Mouse (Mus musculus): Measurements from ENCODE around the gene Mab21l3. TPM values are rescaled to one million over a fixed set of nuclear protein-coding genes. Genes with fewer than 3 reads are reported as not detected.

Mab21l3 gene
- polyA plus RNA-seq, 1 experiment from 2014 or later, result 1.00 TPM

- 18% methylated on average over 13 of the region's 13 CpGs for WGBS
- DNase-seq (ENCODE audit: low spot score) (no peak), ATAC-seq (replicated peaks; ENCODE audit: insufficient number of reproducible peaks, low FRiP score, low TSS enrichment, low read depth) (no peak)
- H3K27me3 ChIP-seq (ENCODE audit: control insufficient read depth, insufficient read depth, low read length), result no peaks in the 10 kb centered on the region
- H3K4me2 ChIP-seq (ENCODE audit: low read depth, low read length), result no peak overlapping the region
- no peak overlapping the region for H3K27ac ChIP-seq (replicated peaks; ENCODE audit: low read depth, low read length)
- no peak overlapping the region for H3K9ac ChIP-seq (replicated peaks; ENCODE audit: low read length)
- H3K9me3 ChIP-seq (replicated peaks; ENCODE audit: control insufficient read depth, low read length), result no peaks in the 10 kb centered on the region
- H3K4me3 ChIP-seq (ENCODE audit: low read depth, low read length), result no peak overlapping the region
- H3K4me1 ChIP-seq (ENCODE audit: control insufficient read depth, insufficient read depth, low read length), result no peaks in the 10 kb centered on the region; the same call in 1 of the 2 replicates
- no peaks in the 10 kb centered on the region for H3K36me3 ChIP-seq (replicated peaks; ENCODE audit: control insufficient read depth, insufficient read depth, low read depth, low read length)
Measured at GRCm38 (mm10) chr3:101805562-101806004, 43.2 kb downstream of the Mab21l3 start.

- no peaks in the 10 kb centered on the region for H3K9me3 ChIP-seq (replicated peaks; ENCODE audit: control insufficient read depth, low read length)
- 56% methylated on average over 11 of the region's 11 CpGs for WGBS
- no peaks in the 10 kb centered on the region; the same call in 1 of the 2 replicates for H3K4me1 ChIP-seq (ENCODE audit: control insufficient read depth, insufficient read depth, low read length)
- no peaks in the 10 kb centered on the region for H3K36me3 ChIP-seq (replicated peaks; ENCODE audit: control insufficient read depth, insufficient read depth, low read depth, low read length)
- H3K4me3 ChIP-seq (ENCODE audit: low read depth, low read length), result no peak overlapping the region
- ATAC-seq (replicated peaks; ENCODE audit: insufficient number of reproducible peaks, low FRiP score, low TSS enrichment, low read depth) (no peak), DNase-seq (ENCODE audit: low spot score) (no peak)
- no peak overlapping the region for H3K9ac ChIP-seq (replicated peaks; ENCODE audit: low read length)
- H3K27me3 ChIP-seq (ENCODE audit: control insufficient read depth, insufficient read depth, low read length), result no peaks in the 10 kb centered on the region
- no peak overlapping the region for H3K27ac ChIP-seq (replicated peaks; ENCODE audit: low read depth, low read length)
- no peak overlapping the region for H3K4me2 ChIP-seq (ENCODE audit: low read depth, low read length)
Measured at GRCm38 (mm10) chr3:101804971-101805561, 43.7 kb downstream of the Mab21l3 start.

- DNase-seq (ENCODE audit: low spot score) (no peak), ATAC-seq (replicated peaks; ENCODE audit: insufficient number of reproducible peaks, low FRiP score, low TSS enrichment, low read depth) (no peak)
- Histone ChIP-seq H3K4me3 (ENCODE audit: low read depth, low read length) (no peak overlapping the region), H3K4me1 (ENCODE audit: control insufficient read depth, insufficient read depth, low read length) (no peaks in the 10 kb centered on the region; the same call in 1 of the 2 replicates), H3K27ac (replicated peaks; ENCODE audit: low read depth, low read length) (no peak overlapping the region), H3K9ac (replicated peaks; ENCODE audit: low read length) (no peak overlapping the region), H3K4me2 (ENCODE audit: low read depth, low read length) (no peak overlapping the region), H3K27me3 (ENCODE audit: control insufficient read depth, insufficient read depth, low read length) (no peaks in the 10 kb centered on the region), H3K9me3 (replicated peaks; ENCODE audit: control insufficient read depth, low read length) (no peaks in the 10 kb centered on the region), H3K36me3 (replicated peaks; ENCODE audit: control insufficient read depth, insufficient read depth, low read depth, low read length) (no peaks in the 10 kb centered on the region)
- WGBS, result 63% methylated on average over 6 of the region's 6 CpGs
Measured at GRCm38 (mm10) chr3:101804331-101804730, 44.4 kb downstream of the Mab21l3 start.

- DNase-seq (ENCODE audit: low spot score) (no peak), ATAC-seq (replicated peaks; ENCODE audit: insufficient number of reproducible peaks, low FRiP score, low TSS enrichment, low read depth) (no peak)
- Histone ChIP-seq H3K4me2 (ENCODE audit: low read depth, low read length) (no peak overlapping the region), H3K4me1 (ENCODE audit: control insufficient read depth, insufficient read depth, low read length) (no peaks in the 10 kb centered on the region; the same call in 1 of the 2 replicates), H3K36me3 (replicated peaks; ENCODE audit: control insufficient read depth, insufficient read depth, low read depth, low read length) (no peaks in the 10 kb centered on the region), H3K27me3 (ENCODE audit: control insufficient read depth, insufficient read depth, low read length) (no peaks in the 10 kb centered on the region), H3K4me3 (ENCODE audit: low read depth, low read length) (no peak overlapping the region), H3K27ac (replicated peaks; ENCODE audit: low read depth, low read length) (no peak overlapping the region), H3K9me3 (replicated peaks; ENCODE audit: control insufficient read depth, low read length) (no peaks in the 10 kb centered on the region), H3K9ac (replicated peaks; ENCODE audit: low read length) (no peak overlapping the region)
- WGBS, result 71% methylated on average over 6 of the region's 6 CpGs
Measured at GRCm38 (mm10) chr3:101803764-101804163, 45.0 kb downstream of the Mab21l3 start.

- ATAC-seq (replicated peaks; ENCODE audit: insufficient number of reproducible peaks, low FRiP score, low TSS enrichment, low read depth), result no peak
- H3K4me1 ChIP-seq (ENCODE audit: control insufficient read depth, insufficient read depth, low read length), result no peaks in the 10 kb centered on the region; the same call in 1 of the 2 replicates
- no peak overlapping the region for H3K4me3 ChIP-seq (ENCODE audit: low read depth, low read length)
- no peak overlapping the region for H3K4me2 ChIP-seq (ENCODE audit: low read depth, low read length)
- no peaks in the 10 kb centered on the region for H3K27me3 ChIP-seq (ENCODE audit: control insufficient read depth, insufficient read depth, low read length)
- H3K9ac ChIP-seq (replicated peaks; ENCODE audit: low read length), result no peak overlapping the region
- H3K9me3 ChIP-seq (replicated peaks; ENCODE audit: control insufficient read depth, low read length), result no peaks in the 10 kb centered on the region
- 70% methylated on average over 6 of the region's 6 CpGs for WGBS
- H3K36me3 ChIP-seq (replicated peaks; ENCODE audit: control insufficient read depth, insufficient read depth, low read depth, low read length), result no peaks in the 10 kb centered on the region
- no peak overlapping the region for H3K27ac ChIP-seq (replicated peaks; ENCODE audit: low read depth, low read length)
- DNase-seq (ENCODE audit: low spot score), result no peak
Measured at GRCm38 (mm10) chr3:101802746-101803145, 46.0 kb downstream of the Mab21l3 start.

GRCm38 (mm10) chr3:101800596-101801018 is 48.2 kb downstream of the Mab21l3 start:
- WGBS, result 69% methylated on average over 8 of the region's 11 CpGs
- no peak overlapping the region for H3K4me2 ChIP-seq (ENCODE audit: low read depth, low read length)
- DNase-seq (ENCODE audit: low spot score) (no peak), ATAC-seq (replicated peaks; ENCODE audit: insufficient number of reproducible peaks, low FRiP score, low TSS enrichment, low read depth) (no peak)
- no peaks in the 10 kb centered on the region for H3K36me3 ChIP-seq (replicated peaks; ENCODE audit: control insufficient read depth, insufficient read depth, low read depth, low read length)
- H3K4me3 ChIP-seq (ENCODE audit: low read depth, low read length), result no peak overlapping the region
- H3K27ac ChIP-seq (replicated peaks; ENCODE audit: low read depth, low read length), result no peak overlapping the region
- H3K4me1 ChIP-seq (ENCODE audit: control insufficient read depth, insufficient read depth, low read length), result no peaks in the 10 kb centered on the region; the same call in 1 of the 2 replicates
- no peaks in the 10 kb centered on the region for H3K27me3 ChIP-seq (ENCODE audit: control insufficient read depth, insufficient read depth, low read length)
- no peak overlapping the region for H3K9ac ChIP-seq (replicated peaks; ENCODE audit: low read length)
- H3K9me3 ChIP-seq (replicated peaks; ENCODE audit: control insufficient read depth, low read length), result no peaks in the 10 kb centered on the region

- DNase-seq (ENCODE audit: low spot score) (no peak), ATAC-seq (replicated peaks; ENCODE audit: insufficient number of reproducible peaks, low FRiP score, low TSS enrichment, low read depth) (no peak)
- Histone ChIP-seq H3K27ac (replicated peaks; ENCODE audit: low read depth, low read length) (no peak overlapping the region), H3K27me3 (ENCODE audit: control insufficient read depth, insufficient read depth, low read length) (no peaks in the 10 kb centered on the region), H3K4me2 (ENCODE audit: low read depth, low read length) (no peak overlapping the region), H3K4me1 (ENCODE audit: control insufficient read depth, insufficient read depth, low read length) (no peaks in the 10 kb centered on the region; the same call in 1 of the 2 replicates), H3K4me3 (ENCODE audit: low read depth, low read length) (no peak overlapping the region), H3K9me3 (replicated peaks; ENCODE audit: control insufficient read depth, low read length) (no peaks in the 10 kb centered on the region), H3K36me3 (replicated peaks; ENCODE audit: control insufficient read depth, insufficient read depth, low read depth, low read length) (no peaks in the 10 kb centered on the region), H3K9ac (replicated peaks; ENCODE audit: low read length) (no peak overlapping the region)
- WGBS, result 66% methylated on average over 14 of the region's 14 CpGs
Measured at GRCm38 (mm10) chr3:101799852-101800595, 48.7 kb downstream of the Mab21l3 start.

Data from embryonic facial prominence, embryonic 11.5 days (tissue).